Mouse (Mus musculus) midbrain, embryonic 16.5 days (tissue): Measurements from ENCODE around the gene Mgl2. TPM values are rescaled to one million over a fixed set of nuclear protein-coding genes. Genes with fewer than 3 reads are reported as not detected.
"Not testable (repeated sequence)": the region's sequence is repeated elsewhere in the genome, so short reads cannot be mapped to it uniquely, and the experiment has no call there.

Experiments
- ATAC-seq: fragments of 200-750 bp; cut with Nextera tagmentation; 2 replicates; pipeline ENCODE4 v1.8.0; 2017; ENCODE audit warnings: moderate TSS enrichment
- H3K27ac ChIP-seq: fragments of 300-500 bp; sonication (generic); 2 replicates; pipeline ENCODE4 v1.5.1; 2014; ENCODE audit warnings: mild to moderate bottlenecking, low read length, mixed read lengths
- H3K27me3 ChIP-seq: fragments of 300-500 bp; sonication (generic); 2 replicates; pipeline ENCODE4 v1.6.1; 2014; ENCODE audit warnings: low read depth, low read length, mixed read lengths; ENCODE audit not compliant: control insufficient read depth, insufficient read depth
- H3K36me3 ChIP-seq: fragments of 300-500 bp; sonication (generic); 2 replicates; pipeline ENCODE4 v1.6.1; 2014; ENCODE audit warnings: mild to moderate bottlenecking, low read length, moderate library complexity, mixed read lengths; ENCODE audit not compliant: control insufficient read depth, insufficient read depth
- H3K4me1 ChIP-seq: fragments of 300-500 bp; sonication (generic); 2 replicates; pipeline ENCODE4 v1.6.1; 2014; ENCODE audit warnings: mild to moderate bottlenecking, low read length, mixed read lengths; ENCODE audit not compliant: control insufficient read depth, insufficient read depth
- H3K4me2 ChIP-seq: fragments of 300-500 bp; sonication (generic); 2 replicates; pipeline ENCODE4 v1.6.1; 2014; ENCODE audit warnings: mild to moderate bottlenecking, low read length, mixed read lengths
- H3K4me3 ChIP-seq: fragments of 300-500 bp; sonication (generic); 2 replicates; pipeline ENCODE4 v1.5.1; 2014; ENCODE audit warnings: low read depth, mild to moderate bottlenecking, low read length, moderate library complexity, mixed read lengths
- H3K9ac ChIP-seq: fragments of 300-500 bp; sonication (generic); 2 replicates; pipeline ENCODE4 v1.6.1; 2014; ENCODE audit warnings: low read depth, low read length, mixed read lengths
- H3K9me3 ChIP-seq: fragments of 300-500 bp; sonication (generic); replicated peaks from 2 replicates; pipeline ENCODE4 v1.6.1; 2014; ENCODE audit warnings: mild to moderate bottlenecking, low read length, mixed read lengths; ENCODE audit not compliant: control insufficient read depth, poor library complexity, severe bottlenecking
- WGBS: fragments of 180-500 bp; shearing (Covaris S2); extraction: QIAGEN DNeasy Blood & Tissue Kit; methylation state at CpG from one replicate; pipeline ENCODE4 v1.1.7; 2014; 5-methylcytosine and 5-hydroxymethylcytosine counted together
- polyA plus RNA-seq: library from polyadenylated mRNA; unstranded; fragments of >200 nt; fragmentation: Nextera tagmentation; extraction: Ambion mirVana; gene quantifications from 2 replicates; pipeline ENCODE4 v1.2.1, GENCODE M21; 2015

The Mgl2 gene
- polyA plus RNA-seq, 1 experiment from 2014 or later, result 1.1 TPM

- Histone ChIP-seq H3K9me3 (no peaks in the 10 kb centered on the region), H3K4me3 (no peak overlapping the region), H3K4me1 (no peaks in the 10 kb centered on the region), H3K9ac (no peak overlapping the region), H3K36me3 (no peaks in the 10 kb centered on the region), H3K27me3 (no peaks in the 10 kb centered on the region), H3K4me2 (no peak overlapping the region), H3K27ac (no peak overlapping the region)
- ATAC-seq, result no peak
- 70% methylated on average over 16 of the region's 16 CpGs for WGBS
Measured at GRCm38 (mm10) chr11:70165972-70166921, 36.1 kb downstream of the Mgl2 start.

GRCm38 (mm10) chr11:70168136-70168535, 38.0 kb downstream of the Mgl2 start:
- no peaks in the 10 kb centered on the region for H3K9me3 ChIP-seq
- H3K36me3 ChIP-seq, result no peaks in the 10 kb centered on the region
- H3K27me3 ChIP-seq, result no peaks in the 10 kb centered on the region
- no peak overlapping the region for H3K27ac ChIP-seq
- no peak overlapping the region for H3K9ac ChIP-seq
- no peak overlapping the region for H3K4me3 ChIP-seq
- no peak for ATAC-seq
- WGBS, result 65% methylated on average over 7 of the region's 7 CpGs
- no peak overlapping the region for H3K4me2 ChIP-seq
- no peaks in the 10 kb centered on the region for H3K4me1 ChIP-seq

GRCm38 (mm10) chr11:70169471-70169870, 39.3 kb downstream of the Mgl2 start:
- not testable (repeated sequence) for H3K27ac ChIP-seq, ATAC-seq, H3K27me3 ChIP-seq, H3K36me3 ChIP-seq, H3K4me3 ChIP-seq, H3K9ac ChIP-seq, H3K4me1 ChIP-seq, H3K9me3 ChIP-seq, H3K4me2 ChIP-seq
- 92% methylated on average over 7 of the region's 7 CpGs for WGBS

GRCm38 (mm10) chr11:70170291-70170690, 40.2 kb downstream of the Mgl2 start:
- H3K4me2 ChIP-seq, result no peak overlapping the region
- H3K36me3 ChIP-seq, result no peaks in the 10 kb centered on the region
- no peaks in the 10 kb centered on the region for H3K9me3 ChIP-seq
- H3K27ac ChIP-seq, result no peak overlapping the region
- WGBS, result 80% methylated on average over 7 of the region's 7 CpGs
- H3K4me3 ChIP-seq, result no peak overlapping the region
- H3K4me1 ChIP-seq, result no peaks in the 10 kb centered on the region
- H3K27me3 ChIP-seq, result no peaks in the 10 kb centered on the region
- ATAC-seq, result no peak
- no peak overlapping the region for H3K9ac ChIP-seq

GRCm38 (mm10) chr11:70171181-70171580, 41.1 kb downstream of the Mgl2 start:
- Histone ChIP-seq H3K27ac (no peak overlapping the region), H3K27me3 (no peaks in the 10 kb centered on the region), H3K4me2 (no peak overlapping the region), H3K4me3 (no peak overlapping the region), H3K36me3 (no peaks in the 10 kb centered on the region), H3K9ac (no peak overlapping the region), H3K9me3 (no peaks in the 10 kb centered on the region), H3K4me1 (no peaks in the 10 kb centered on the region)
- WGBS, result 82% methylated on average over 7 of the region's 7 CpGs
- no peak for ATAC-seq

GRCm38 (mm10) chr11:70171847-70172246, 41.7 kb downstream of the Mgl2 start:
- 53% methylated on average over 3 of the region's 3 CpGs for WGBS
- H3K4me3 ChIP-seq, result no peak overlapping the region
- H3K4me2 ChIP-seq, result no peak overlapping the region
- no peaks in the 10 kb centered on the region for H3K36me3 ChIP-seq
- no peaks in the 10 kb centered on the region for H3K27me3 ChIP-seq
- no peak for ATAC-seq
- no peaks in the 10 kb centered on the region for H3K4me1 ChIP-seq
- no peak overlapping the region for H3K9ac ChIP-seq
- no peaks in the 10 kb centered on the region for H3K9me3 ChIP-seq
- no peak overlapping the region for H3K27ac ChIP-seq

- H3K36me3 ChIP-seq, result no peaks in the 10 kb centered on the region
- no peak overlapping the region for H3K27ac ChIP-seq
- no peaks in the 10 kb centered on the region for H3K4me1 ChIP-seq
- no peak for ATAC-seq
- H3K9me3 ChIP-seq, result no peaks in the 10 kb centered on the region
- H3K9ac ChIP-seq, result no peak overlapping the region
- no peak overlapping the region for H3K4me3 ChIP-seq
- no peaks in the 10 kb centered on the region for H3K27me3 ChIP-seq
- WGBS, result 56% methylated on average over 5 of the region's 5 CpGs
- H3K4me2 ChIP-seq, result no peak overlapping the region
Measured at GRCm38 (mm10) chr11:70172298-70172697, 42.2 kb downstream of the Mgl2 start.

- no peaks in the 10 kb centered on the region for H3K9me3 ChIP-seq
- H3K4me3 ChIP-seq, result no peak overlapping the region
- ATAC-seq, result no peak
- no peaks in the 10 kb centered on the region for H3K27me3 ChIP-seq
- H3K27ac ChIP-seq, result no peak overlapping the region
- H3K36me3 ChIP-seq, result no peaks in the 10 kb centered on the region
- H3K9ac ChIP-seq, result no peak overlapping the region
- 86% methylated on average over 4 of the region's 4 CpGs for WGBS
- no peak overlapping the region for H3K4me2 ChIP-seq
- H3K4me1 ChIP-seq, result no peaks in the 10 kb centered on the region
Measured at GRCm38 (mm10) chr11:70174491-70174890, 44.4 kb downstream of the Mgl2 start.

GRCm38 (mm10) chr11:70177647-70178046, 47.5 kb downstream of the Mgl2 start:
- Histone ChIP-seq H3K4me3 (no peak overlapping the region), H3K9me3 (no peaks in the 10 kb centered on the region), H3K36me3 (no peaks in the 10 kb centered on the region), H3K4me1 (no peaks in the 10 kb centered on the region), H3K4me2 (no peak overlapping the region), H3K27ac (no peak overlapping the region), H3K9ac (no peak overlapping the region), H3K27me3 (no peaks in the 10 kb centered on the region)
- ATAC-seq, result no peak
- 73% methylated on average over 8 of the region's 8 CpGs for WGBS
